In genomic region chr3:55226501-55227213, GRCm38 (mm10) we compare ENCODE assay signal across 9 mouse cellular contexts. TPM values are rescaled to one million over a fixed set of nuclear protein-coding genes. Genes with fewer than 3 reads are reported as not detected.
DNase-seq lines count a peak whose midpoint lies in the region; ATAC-seq and TF ChIP-seq lines count a peak whose summit lies in the region.
"Had no signal": no experiment of that assay in that cellular context is flagged by ENCODE, and none has a peak within 500 bp of the region (broad histone marks: within the 10 kb centered on the region; RNA-seq: fewer than 3 reads in every experiment).

No protein-coding gene starts in this region.

- peak overlapping the region; percentile 10; the same call in 1 of the 2 replicates for H3K4me2 ChIP-seq in lung, embryonic 15.5 days
- H3K4me2 ChIP-seq in embryonic facial prominence, embryonic 14.5 days (ENCODE audit: low read depth, low read length), result peak overlapping the region; percentile 35
- H3K4me2 ChIP-seq in intestine, embryonic 15.5 days (replicated peaks), result peak overlapping the region; percentile 43
- H3K4me2 ChIP-seq in midbrain, postnatal 0 days (ENCODE audit: low read depth, low read length, poor library complexity, severe bottlenecking), result peak overlapping the region; percentile 35

- ATAC-seq in lung, embryonic 15.5 days (ENCODE audit: borderline replicate concordance, extremely low read depth, low FRiP score, low TSS enrichment), result no peak
- ATAC-seq in embryonic facial prominence, embryonic 14.5 days (ENCODE audit: low read depth), result peak; percentile 91
- ATAC-seq in intestine, embryonic 15.5 days, result peak; percentile 98
- peak; percentile 73; the same call in 1 of the 2 replicates for ATAC-seq in midbrain, postnatal 0 days (ENCODE audit: low FRiP score)

- no peak overlapping the region for H3K4me3 ChIP-seq in lung, embryonic 15.5 days
- H3K4me3 ChIP-seq in embryonic facial prominence, embryonic 14.5 days (ENCODE audit: low read depth, low read length), result no peak overlapping the region
- no peak overlapping the region for H3K4me3 ChIP-seq in intestine, embryonic 15.5 days (replicated peaks)
- peak overlapping the region; percentile 9; the same call in 1 of the 2 replicates for H3K4me3 ChIP-seq in midbrain, postnatal 0 days (ENCODE audit: low read depth, low read length)

- H3K27ac ChIP-seq in lung, embryonic 15.5 days, result no peak overlapping the region
- H3K27ac ChIP-seq in embryonic facial prominence, embryonic 14.5 days (replicated peaks; ENCODE audit: low read depth, low read length), result no peak overlapping the region; the same call in 1 of the 2 replicates
- no peak overlapping the region for H3K27ac ChIP-seq in intestine, embryonic 15.5 days
- H3K27ac ChIP-seq in midbrain, postnatal 0 days (ENCODE audit: low read depth, low read length), result no peak overlapping the region

- TF ChIP-seq CTCF in midbrain, postnatal 0 days (IDR thresholded peaks at IDR 0.05), result no peak

- no peaks in the 10 kb centered on the region for H3K9me3 ChIP-seq in lung, embryonic 15.5 days
- 0 out of 2 replicates have a peak, but pooled peaks cover 4% of the 10 kb centered on the region for H3K9me3 ChIP-seq in embryonic facial prominence, embryonic 14.5 days (ENCODE audit: control insufficient read depth, low read length)
- H3K9me3 ChIP-seq in intestine, embryonic 15.5 days, result no peaks in the 10 kb centered on the region
- H3K9me3 ChIP-seq in midbrain, postnatal 0 days (ENCODE audit: low read length), result no peaks in the 10 kb centered on the region

- 30% methylated on average over 18 of the region's 18 CpGs for WGBS in lung, embryonic 15.5 days
- WGBS in embryonic facial prominence, embryonic 14.5 days, result 13% methylated on average over 18 of the region's 18 CpGs
- WGBS in intestine, embryonic 15.5 days, result 31% methylated on average over 18 of the region's 18 CpGs
- WGBS in midbrain, postnatal 0 days, result 16% methylated on average over 18 of the region's 18 CpGs

- H3K4me1 ChIP-seq in lung, embryonic 15.5 days, result 0 out of 2 replicates have a peak, but pooled peaks cover 6% of the 10 kb centered on the region
- H3K4me1 ChIP-seq in embryonic facial prominence, embryonic 14.5 days (ENCODE audit: control insufficient read depth, insufficient read depth, low read length), result peaks cover 9% of the 10 kb centered on the region; the same call in 1 of the 2 replicates
- no peaks in the 10 kb centered on the region; the same call in 1 of the 2 replicates for H3K4me1 ChIP-seq in intestine, embryonic 15.5 days (replicated peaks)
- peaks cover 5% of the 10 kb centered on the region; the same call in 1 of the 2 replicates for H3K4me1 ChIP-seq in midbrain, postnatal 0 days (ENCODE audit: insufficient read depth, low read length)

- no peak overlapping the region for H3K9ac ChIP-seq in lung, embryonic 15.5 days
- H3K9ac ChIP-seq in embryonic facial prominence, embryonic 14.5 days (ENCODE audit: low read depth, low read length), result no peak overlapping the region
- no peak overlapping the region for H3K9ac ChIP-seq in intestine, embryonic 15.5 days
- H3K9ac ChIP-seq in midbrain, postnatal 0 days (replicated peaks; ENCODE audit: low read length, poor library complexity, severe bottlenecking), result no peak overlapping the region

- no peak for DNase-seq in lung, postnatal 14 days
- peak; percentile 86 for DNase-seq in embryonic facial prominence, embryonic 14.5 days (ENCODE audit: low spot score)
- peak; percentile 70 for DNase-seq in midbrain, postnatal 0 days (ENCODE audit: low spot score)
- no peak for DNase-seq in spleen, postnatal 14 days (ENCODE audit: low spot score in 2 of 2)
- DNase-seq in cerebellum, postnatal 36 days, result no peak
- no peak for DNase-seq in spleen, postnatal 36 days (ENCODE audit: low spot score in 2 of 2)

- no peaks in the 10 kb centered on the region for H3K27me3 ChIP-seq in lung, embryonic 15.5 days
- 0 out of 2 replicates have a peak, but pooled peaks cover 3% of the 10 kb centered on the region for H3K27me3 ChIP-seq in embryonic facial prominence, embryonic 14.5 days (replicated peaks; ENCODE audit: control insufficient read depth, insufficient read depth, low read length)
- no peaks in the 10 kb centered on the region for H3K27me3 ChIP-seq in intestine, embryonic 15.5 days (replicated peaks)
- no peaks in the 10 kb centered on the region for H3K27me3 ChIP-seq in midbrain, postnatal 0 days (ENCODE audit: insufficient read depth, low read length)

- H3K36me3 ChIP-seq in lung, embryonic 15.5 days, result no peaks in the 10 kb centered on the region
- H3K36me3 ChIP-seq in embryonic facial prominence, embryonic 14.5 days (ENCODE audit: control insufficient read depth, insufficient read depth, low read length), result no peaks in the 10 kb centered on the region
- no peaks in the 10 kb centered on the region for H3K36me3 ChIP-seq in intestine, embryonic 15.5 days
- H3K36me3 ChIP-seq in midbrain, postnatal 0 days (ENCODE audit: insufficient read depth, low read length), result no peaks in the 10 kb centered on the region

RNA-seq across cellular contexts. Expression of gene Dclk1, which starts 15.5 kb away (rescaled TPM):
- 10.7 and 13.2 TPM in 2 replicates for polyA plus RNA-seq in lung, embryonic 15.5 days (2015; fragmentation: Nextera tagmentation; extraction: Ambion mirVana)
- polyA plus RNA-seq in embryonic facial prominence, embryonic 14.5 days (2014; fragmentation: Nextera tagmentation; extraction: Ambion mirVana), result 73.7 and 75.0 TPM in 2 replicates
- polyA plus RNA-seq in intestine, embryonic 15.5 days (2015; fragmentation: Nextera tagmentation; extraction: Ambion mirVana), result 12.3 and 15.3 TPM in 2 replicates
- total RNA-seq in midbrain, postnatal 0 days (2014; rRNA removed), result 307 and 371 TPM in 2 replicates
- polyA plus RNA-seq in midbrain, postnatal 0 days (2015; fragmentation: Nextera tagmentation; extraction: Ambion mirVana), result 206 and 219 TPM in 2 replicates

RNA-seq across cellular contexts. Expression of gene Sohlh2, which starts 44.8 kb away (rescaled TPM):
- polyA plus RNA-seq in lung, embryonic 15.5 days (2015; fragmentation: Nextera tagmentation; extraction: Ambion mirVana), result 0.06 and 0.12 TPM in 2 replicates
- 0.15 TPM in 1 of 2 replicates, not detected in the other for polyA plus RNA-seq in embryonic facial prominence, embryonic 14.5 days (2014; fragmentation: Nextera tagmentation; extraction: Ambion mirVana)
- polyA plus RNA-seq in intestine, embryonic 15.5 days (2015; fragmentation: Nextera tagmentation; extraction: Ambion mirVana), result 0.06 TPM in 1 of 2 replicates, not detected in the other
- not detected in 2 replicates for total RNA-seq in midbrain, postnatal 0 days (2014; rRNA removed)
- polyA plus RNA-seq in midbrain, postnatal 0 days (2015; fragmentation: Nextera tagmentation; extraction: Ambion mirVana), result not detected in 2 replicates
- total RNA-seq: layer of hippocampus, adult 18-20 months had no signal

Comparison
In these comparisons a context has a peak if more than half of its experiments do, and no peak if none do; other contexts are left out.
1. DNase-seq: peak in embryonic facial prominence, embryonic 14.5 days (single experiment) and midbrain, postnatal 0 days (single experiment); none in lung, postnatal 14 days (single experiment), spleen, postnatal 14 days (0 of 2), cerebellum, postnatal 36 days (0 of 2) and spleen, postnatal 36 days (0 of 2).
2. Peak in every context shown above with its lines, with median percentiles within 50 percentile points of each other: H3K4me2 ChIP-seq.